Mouse (Mus musculus) adrenal gland, postnatal 25 days (tissue): ENCODE data around the gene Abcc4. TPM values are rescaled to one million over a fixed set of nuclear protein-coding genes. Genes with fewer than 3 reads are reported as not detected.

Source experiments
- microRNA-seq, 2 experiments: library from miRNA; unstranded; fragments of <30 nt; microRNA quantifications; one replicate each; pipeline ENCODE4 v1.2.0; 2021
- total RNA-seq: library from RNA; stranded (reverse); gene quantifications from 2 replicates; pipeline ENCODE4 v1.2.3, GENCODE M21; 2021

Gene Abcc4
- total RNA-seq, 1 experiment from 2014 or later, result 21.1 TPM

Small RNAs within 50 kb of the gene (microRNA-seq; reads per million reads assigned to microRNA genes)
- 0 reads per million in 2 experiments for gene Mir6391

Other genes with a start within 250 kb of the Abcc4 start
- gene Cldn10, start 81.7 kb upstream of the Abcc4 start, total RNA-seq, result 0.15 TPM in 1 of 2 replicates, not detected in the other
- gene Dzip1, start 219.2 kb upstream of the Abcc4 start, total RNA-seq, result 16.0 and 22.7 TPM in 2 replicates
- 58.1 and 60.6 TPM in 2 replicates for gene Dnajc3, start 231.8 kb upstream of the Abcc4 start, total RNA-seq